Mouse (Mus musculus) NIH3T3 (cell line): ENCODE measurements around the gene Smarcb1.

Experiments
- DNase-seq: peaks from one replicate; pipeline ENCODE4 v3.0.0-alpha.2; 2012; ENCODE audit warnings: low read depth

The Smarcb1 gene

DNA sequence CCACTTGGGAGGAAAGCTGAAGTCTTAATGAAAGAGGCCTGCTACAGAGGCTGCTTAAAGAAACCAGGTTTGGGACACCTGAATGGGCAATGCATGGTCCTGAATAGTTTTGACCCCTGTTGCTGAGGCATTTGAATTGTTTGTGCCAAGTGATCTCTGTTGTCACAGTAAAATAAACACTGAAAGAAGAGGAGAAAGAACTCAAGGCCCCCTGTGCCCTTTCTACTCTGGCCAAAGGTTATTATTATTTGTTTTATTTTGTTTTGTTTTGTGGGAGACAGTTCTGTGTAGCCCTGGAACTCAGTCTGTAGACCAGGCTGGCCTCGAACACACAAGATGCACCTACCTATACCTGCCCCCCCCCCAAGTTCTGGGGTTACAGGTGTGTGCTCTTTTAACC lies 13.6 kb upstream of the Smarcb1 start:
- no peak for DNase-seq

DNA sequence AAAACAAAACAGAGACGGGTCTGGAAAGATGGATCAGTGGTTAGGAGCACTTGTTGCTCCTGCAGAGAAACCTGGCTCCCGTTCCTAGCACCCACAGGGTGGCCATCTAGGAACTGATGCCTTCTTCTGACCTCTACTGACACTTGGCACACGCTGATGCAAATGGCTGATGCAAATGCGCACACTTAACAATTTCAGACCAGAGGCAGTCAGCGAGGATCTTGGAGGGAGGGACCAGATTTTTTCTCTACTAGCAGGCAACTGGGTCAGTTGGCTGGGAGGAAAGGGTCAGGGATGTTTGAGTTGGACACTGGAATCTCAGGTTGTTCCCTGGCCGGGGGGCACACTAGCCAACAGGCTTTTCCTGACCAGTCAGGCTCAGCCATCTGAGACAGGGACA lies 11.5 kb upstream of the Smarcb1 start, which contains the start of gene Chchd10:
Chchd10 (plus strand) TSS at position 240 of the 400 bp plus-strand sequence.
- no peak for DNase-seq

DNA sequence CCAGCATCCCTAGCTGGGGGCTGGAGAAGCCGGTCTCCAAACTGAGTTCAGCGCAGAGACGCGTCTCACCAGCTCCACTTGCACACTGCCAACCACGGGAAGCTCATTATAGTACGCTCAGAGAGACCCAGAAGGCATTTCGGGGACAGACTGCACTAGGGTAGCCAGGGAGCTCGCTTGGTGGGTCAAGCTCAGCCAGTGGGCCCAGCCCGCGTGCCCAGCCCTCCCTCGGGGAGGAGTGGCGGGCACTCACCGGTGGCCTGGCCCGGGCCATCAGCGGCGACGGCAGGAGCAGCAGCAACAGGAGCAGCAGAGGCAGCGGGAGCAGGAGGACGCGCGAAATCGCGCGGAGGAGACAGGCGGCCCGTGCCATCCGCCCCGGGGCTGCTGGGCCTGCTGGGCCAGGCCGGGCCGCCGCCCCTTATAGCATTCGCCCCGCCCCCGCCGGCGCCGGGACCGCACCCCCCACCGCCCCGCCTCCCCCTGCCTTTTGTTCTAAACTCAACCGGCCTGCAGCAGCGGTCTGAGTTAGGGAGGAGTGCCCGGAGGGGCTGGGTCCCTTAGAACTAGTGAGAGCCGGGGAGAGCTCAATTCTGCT lies 10.8 kb upstream of the Smarcb1 start:
- DNase-seq, result peak; percentile 79

DNA sequence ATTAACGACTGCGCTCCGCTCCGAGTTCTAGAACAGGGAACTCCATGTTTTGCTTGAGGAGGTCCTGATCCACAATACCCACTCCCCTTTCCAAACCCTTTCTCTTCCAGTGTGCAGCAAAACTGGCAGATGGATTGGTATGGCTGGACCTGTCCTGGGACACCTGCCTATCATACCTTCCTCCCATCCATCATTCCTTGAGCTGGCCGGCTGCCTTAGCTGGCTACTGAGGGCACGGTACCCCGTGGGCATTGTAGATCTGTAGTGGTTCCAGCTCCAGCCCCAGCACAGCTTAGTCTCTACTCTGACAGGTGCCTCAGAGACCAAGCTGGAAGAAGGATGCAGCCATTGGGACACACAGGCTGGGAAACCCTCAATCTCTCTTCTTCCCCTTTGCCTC lies 9.9 kb upstream of the Smarcb1 start:
- no peak for DNase-seq

DNA sequence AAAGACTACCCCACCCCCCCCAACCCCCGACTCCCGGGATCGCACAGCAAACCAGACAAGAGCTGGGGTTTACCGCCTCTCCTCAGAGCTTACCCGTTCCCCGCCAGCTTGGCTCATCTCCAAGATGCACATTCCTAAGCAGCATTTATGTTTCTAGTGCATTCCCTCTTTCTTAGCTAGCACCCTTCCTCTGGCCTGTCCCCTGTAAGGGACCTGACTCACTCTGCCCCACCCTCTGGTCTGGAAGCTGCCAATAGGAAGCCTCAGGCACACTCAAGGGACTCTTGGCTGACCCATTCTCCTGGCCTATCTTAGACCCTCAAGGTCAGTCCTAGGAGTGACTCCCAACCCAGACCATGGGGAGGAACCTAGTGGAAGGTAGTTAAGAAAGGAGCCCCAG lies 8.9 kb upstream of the Smarcb1 start:
- DNase-seq, result peak; percentile 86

DNA sequence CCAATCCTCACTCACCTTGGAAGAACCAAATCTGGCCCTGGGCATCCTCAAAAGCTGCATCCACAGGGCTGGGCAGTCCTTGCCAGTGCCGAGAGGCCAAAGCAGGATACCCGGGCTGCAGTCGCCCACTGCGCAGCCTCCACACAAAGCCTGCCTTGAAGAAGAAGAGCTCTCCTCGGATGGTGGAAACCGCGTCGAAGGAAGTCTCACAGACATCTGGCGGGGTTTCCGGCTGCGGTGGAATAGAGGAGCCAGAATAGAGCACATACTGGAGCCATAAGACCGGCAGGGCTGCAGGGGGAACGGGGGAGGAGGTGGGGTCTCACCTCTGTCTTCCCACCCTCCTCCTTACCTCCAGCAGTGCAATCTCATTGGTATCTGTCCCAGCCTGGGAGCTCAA lies 5.0 kb upstream of the Smarcb1 start:
- DNase-seq, result no peak

DNA sequence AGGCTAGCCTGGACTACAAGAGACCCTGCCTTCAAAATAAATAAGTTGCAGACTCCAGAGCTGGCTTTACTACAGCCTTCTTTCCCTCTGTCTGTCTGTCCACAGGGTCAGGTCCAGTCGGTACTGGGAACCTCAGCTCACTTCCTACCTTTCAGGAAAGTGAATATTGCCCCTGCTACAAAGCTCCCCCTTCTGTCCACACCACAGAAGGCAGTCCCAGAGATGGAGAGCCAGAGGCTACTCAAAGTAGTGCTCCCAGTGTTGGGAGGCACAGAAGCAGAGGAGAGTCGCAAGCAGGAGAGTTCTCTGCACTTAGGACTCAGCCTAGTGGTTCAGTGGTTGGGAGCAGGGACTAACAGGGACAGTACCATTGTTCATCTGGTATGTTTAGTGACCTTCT lies 2.9 kb upstream of the Smarcb1 start:
- DNase-seq, result peak; percentile 45

DNA sequence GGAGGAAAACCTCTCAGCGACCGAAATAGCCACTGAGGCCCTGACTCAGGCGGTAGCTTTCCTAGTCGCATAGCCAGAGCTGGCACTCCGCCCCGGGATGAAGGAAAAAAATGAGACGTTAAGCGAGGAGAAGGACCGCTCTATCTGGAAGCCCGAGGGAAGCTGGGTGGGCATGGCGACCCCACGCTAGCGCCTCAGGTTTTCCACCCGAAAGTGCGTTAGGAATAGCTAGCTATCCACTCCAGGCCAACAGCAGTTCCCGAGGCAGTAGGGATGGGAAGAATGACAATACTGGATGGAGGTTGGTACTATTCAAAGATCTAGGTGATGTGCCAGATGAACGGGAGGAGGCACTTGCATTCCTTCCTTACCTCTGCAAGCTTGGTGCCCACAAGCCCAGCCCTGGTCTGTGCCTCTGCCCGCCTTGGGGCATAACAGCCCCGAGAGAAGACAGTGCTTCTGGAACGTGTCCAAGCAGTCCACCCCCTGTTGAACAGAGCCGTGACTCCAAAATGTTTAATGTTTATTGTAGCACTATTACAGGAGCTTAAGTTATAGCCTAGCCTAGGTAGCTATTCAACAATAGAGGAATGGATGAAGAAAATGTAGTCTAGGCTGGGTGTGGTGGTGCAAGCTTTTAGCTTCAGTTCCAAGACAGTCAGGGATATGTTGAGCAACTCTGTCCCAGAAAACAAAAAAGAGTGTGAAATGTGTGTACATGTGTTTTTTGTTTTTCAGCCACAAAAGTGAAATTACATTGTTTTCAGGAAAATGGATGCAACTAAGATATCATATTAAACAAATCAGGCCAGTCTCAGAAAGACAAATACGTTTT lies 526 bp upstream of the Smarcb1 start:
- DNase-seq, result peak; percentile 56

DNA sequence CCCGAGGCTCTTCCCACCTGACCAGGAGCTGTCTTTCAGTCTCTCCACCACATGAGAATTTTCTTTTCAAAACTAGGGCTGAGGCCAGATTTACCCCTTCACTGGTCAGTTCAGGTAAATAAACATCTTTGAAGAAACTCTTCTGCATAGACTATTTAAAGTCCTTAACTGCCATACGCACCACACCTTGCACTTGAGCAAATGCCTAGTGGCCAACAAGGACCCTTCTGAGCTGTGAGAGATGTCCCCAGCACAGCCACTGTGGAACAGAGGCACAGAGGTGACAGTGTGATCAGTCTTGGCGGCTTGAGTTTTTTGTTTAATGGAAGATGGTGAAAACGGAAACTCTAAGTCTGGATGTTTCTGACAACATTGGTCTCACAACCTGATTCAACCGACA lies 2.4 kb downstream of the Smarcb1 start:
- DNase-seq, result no peak

DNA sequence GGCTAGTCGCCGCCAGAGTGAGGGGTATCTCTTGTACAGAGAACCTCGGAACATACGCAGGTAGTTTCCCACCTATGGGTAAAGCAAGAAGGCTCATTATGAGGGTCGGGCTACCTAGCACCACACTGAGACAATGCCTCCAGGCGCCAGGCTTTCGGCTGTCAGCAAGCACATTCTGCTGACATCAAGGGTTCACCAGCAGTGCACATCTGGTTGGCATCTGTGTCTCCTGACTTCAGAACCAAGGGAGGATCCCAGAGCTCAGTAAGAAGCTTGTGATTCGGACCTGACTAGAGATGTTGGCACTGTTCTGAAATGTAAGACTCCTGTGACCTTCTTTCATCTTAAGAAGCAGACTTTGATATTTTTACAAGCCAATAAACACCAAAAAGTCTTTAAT lies 4.6 kb downstream of the Smarcb1 start:
- peak; percentile 65 for DNase-seq

DNA sequence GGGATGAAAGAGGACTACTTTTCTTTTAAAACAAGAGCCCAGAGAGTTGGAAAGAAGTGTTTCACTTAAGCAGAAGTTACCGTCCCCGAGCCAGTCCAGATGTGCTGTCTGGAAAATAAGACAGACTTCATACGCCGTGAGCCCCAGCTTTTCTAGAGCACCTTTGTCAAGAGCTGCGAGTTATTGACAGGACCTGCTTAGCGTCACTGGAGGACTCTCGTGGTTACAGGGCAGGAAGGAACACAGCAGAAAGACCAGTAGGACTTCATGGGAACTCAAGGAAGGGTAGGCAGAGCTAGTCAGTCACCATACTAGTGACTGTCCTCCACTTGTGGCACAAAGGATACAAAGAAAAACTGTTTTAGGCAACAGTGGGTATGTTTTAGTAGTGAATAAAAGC lies 5.9 kb downstream of the Smarcb1 start:
- no peak for DNase-seq

DNA sequence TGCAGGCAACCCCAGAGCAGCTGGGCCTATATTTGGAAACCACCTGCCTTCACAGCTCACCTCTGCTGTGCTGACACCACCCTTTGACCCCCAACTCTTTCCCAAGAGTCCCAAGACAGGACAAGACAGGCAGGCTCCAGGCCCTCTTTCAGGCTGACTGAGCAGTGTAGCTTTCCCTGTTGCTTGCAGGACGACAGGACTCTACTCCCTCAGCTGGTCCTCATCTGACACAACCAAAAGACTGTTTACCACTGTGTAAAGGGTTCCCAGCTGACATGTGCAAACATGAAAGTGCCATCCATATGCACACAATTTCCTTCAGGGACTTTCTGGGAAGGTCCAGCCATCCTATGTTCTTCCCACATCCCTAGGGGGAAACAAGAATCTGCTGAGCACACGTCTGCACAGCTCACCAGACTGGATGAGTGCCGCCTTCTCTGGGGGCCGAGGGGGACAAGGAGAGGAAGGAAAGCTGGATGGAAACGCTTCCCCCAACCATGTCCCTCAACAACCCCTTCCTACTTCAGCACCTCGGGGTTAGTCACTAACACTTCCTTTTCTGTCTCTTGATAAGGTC lies 8.3 kb downstream of the Smarcb1 start:
- DNase-seq, result no peak

DNA sequence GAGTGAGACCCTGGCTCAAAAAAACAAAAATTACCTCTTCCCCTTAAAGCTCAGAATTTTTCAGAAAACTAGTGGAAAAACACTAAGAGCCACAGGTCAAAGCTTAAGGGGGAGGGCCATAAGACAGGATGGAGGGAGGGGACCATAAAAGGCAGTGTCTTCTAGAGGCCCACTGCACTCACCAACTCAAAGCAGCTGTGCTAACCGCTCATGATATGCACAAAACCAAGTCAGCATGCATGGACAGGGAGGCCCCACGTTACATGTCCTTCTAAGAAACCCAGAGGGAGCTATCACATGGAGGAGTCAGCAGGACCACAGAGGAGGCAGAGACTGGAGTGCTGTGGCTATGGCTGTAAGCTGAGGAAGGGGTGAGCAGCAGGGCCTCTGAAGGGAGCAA lies 10.7 kb downstream of the Smarcb1 start:
- DNase-seq, result no peak

DNA sequence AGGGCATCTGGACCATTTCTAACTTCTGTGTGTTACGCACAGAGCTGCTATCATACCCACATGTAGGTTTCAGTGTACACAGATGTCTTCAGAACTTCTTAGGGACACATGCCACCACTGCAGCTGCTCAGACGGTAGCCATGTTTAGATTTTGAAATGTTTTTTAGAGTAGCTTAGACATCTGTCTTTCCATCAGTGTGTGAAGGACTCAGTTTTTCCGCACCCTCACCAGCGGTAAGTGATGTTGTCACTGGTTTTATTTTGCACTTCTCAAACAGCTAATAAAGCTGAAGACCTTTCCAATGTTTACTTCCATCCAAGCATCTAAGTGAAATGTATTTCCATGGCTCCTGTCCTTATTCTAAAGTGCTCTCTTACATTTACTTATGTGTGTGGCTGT lies 14.5 kb downstream of the Smarcb1 start:
- DNase-seq, result no peak

DNA sequence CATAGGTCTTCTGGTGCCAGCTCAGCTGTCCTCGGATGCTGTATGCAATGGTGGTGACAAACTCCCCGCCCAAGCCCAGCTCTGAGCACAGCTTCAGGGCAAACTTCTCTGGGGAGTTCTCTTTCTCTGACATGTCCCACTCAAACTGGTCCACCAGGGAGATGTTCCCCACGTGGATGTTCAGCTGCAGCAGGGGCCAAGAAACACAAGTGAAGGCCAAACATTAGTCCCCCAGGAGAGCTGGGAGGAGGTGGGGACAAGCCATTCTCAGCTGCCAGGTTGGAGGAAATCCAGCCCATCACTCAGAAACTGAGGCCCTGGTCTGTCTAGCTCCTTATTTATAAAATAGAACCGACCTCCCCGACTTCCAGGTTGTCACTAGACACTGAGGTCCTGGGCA lies 17.0 kb downstream of the Smarcb1 start:
- no peak for DNase-seq

DNA sequence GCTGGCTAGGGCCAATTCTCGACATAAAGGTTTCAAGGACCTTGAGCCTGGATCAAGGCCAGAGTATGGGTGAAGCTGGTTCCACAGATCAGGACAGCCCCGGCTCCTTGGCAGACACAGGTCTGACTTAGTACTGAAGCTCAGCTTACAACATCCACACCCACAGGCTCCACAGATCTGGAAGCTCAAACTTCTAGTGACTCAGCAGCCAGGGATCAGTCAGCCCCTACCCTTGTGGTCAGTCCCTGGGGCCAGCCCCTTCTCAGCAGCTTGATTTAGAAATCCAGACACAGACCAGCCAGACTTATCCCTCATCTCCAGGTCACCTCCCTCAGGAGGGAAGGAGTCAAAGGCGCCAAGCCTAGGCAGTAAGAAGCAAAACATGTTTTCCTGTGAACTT lies 22.6 kb downstream of the Smarcb1 start:
- peak; percentile 92 for DNase-seq

DNA sequence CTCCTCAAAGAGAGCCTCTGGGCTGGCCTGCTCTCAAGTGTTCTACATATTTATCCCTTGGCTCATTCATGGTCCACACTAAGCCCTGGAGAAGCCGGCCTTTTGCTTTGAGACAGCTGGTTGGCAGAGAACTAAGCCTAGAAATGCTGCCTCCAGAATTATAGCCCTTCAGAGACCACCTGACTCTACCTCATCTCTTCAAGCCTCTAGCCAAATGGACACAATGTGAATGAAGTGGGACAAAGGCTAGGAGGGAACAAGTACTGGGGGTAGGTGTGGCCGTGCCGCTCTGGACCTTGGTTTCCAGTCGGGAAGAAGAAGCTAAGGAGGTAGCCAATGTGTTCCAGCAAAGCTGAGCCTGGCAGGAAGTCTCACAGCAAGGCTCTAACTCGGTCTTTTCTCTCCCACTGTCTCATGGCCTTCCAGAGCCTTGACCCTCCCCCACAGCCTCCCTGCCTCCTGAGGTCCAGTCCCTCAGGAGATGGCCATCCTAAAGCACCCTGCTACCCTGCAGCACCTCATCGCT lies 23.3 kb downstream of the Smarcb1 start:
- peak; percentile 42 for DNase-seq

DNA sequence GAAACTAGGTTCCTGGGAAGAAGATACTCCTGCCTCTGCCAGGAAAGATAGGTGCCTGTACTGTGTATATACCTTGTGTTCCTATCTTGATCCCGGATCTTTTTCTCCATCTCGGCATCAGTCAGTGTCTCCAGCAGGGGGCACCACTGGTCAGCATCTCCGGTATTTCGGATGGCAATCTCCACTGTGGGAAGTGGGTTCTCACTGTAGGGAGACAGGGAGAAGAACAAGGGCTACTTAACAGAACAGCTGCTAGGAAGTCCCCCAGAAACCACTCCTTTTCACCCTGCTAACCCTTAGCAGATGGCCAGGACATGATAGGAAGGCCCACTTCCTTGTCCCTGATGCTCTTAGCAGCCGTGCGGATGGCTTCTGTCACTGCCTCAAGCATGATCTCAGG lies 24.0 kb downstream of the Smarcb1 start:
- DNase-seq, result peak; percentile 74

DNA sequence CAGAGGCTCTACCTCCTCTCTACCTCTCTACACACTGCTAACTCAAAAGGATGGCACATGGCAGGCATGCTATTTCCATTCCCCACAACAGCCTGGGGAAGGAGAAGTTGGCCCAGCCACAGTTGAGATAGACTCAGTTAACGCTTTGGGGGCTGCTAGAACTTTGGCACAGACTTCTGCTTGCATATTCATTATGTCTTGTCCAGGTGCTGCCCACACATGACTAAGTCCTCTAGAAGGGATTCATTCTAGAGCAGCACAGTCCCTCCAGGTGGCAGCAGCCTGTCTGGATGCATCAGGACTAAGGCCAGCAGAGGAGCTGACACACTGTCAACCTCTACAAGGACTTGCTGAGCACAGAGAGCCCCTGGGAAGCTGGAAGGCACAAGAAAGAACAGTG lies 25.2 kb downstream of the Smarcb1 start:
- DNase-seq, result no peak

DNA sequence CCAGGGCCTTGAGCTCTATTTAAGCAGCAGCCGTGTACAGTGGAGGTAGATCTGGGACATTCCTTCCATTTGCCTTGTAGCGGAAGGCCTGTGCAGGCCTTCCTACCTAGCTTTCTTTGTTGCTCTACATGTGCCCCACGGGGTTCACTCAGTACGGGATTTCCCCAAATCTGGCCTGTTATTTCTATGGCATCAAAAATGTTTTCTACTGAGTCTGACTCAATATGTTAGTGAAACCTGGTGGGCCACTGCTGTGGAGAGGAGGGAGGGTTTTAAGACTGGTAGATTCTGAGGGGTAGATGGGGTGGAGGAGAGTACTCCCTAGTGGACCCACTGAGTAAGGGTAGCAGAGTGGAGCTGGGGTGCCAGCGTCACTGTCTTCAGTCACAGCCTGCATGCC lies 25.7 kb downstream of the Smarcb1 start:
- no peak for DNase-seq

DNA sequence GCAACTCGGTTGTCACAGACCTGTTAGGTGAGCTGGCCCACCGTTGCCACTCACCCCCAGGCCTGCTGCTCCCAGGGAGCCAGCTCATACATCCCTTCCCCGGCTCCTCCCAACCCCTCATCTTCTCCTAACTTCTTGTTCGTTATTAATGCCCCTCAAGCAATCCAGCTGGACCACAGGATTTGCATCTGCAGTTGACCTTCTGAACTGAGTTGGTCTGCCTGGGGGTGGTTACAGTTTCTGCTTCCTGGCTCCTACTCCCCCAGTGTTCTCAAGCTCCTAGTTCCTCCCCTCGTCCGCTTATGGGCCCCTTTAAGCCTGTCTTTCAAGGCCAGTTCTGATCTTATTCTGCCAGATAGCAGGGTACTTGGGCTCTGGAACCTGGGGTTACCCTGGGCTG lies 26.8 kb downstream of the Smarcb1 start:
- DNase-seq, result no peak

DNA sequence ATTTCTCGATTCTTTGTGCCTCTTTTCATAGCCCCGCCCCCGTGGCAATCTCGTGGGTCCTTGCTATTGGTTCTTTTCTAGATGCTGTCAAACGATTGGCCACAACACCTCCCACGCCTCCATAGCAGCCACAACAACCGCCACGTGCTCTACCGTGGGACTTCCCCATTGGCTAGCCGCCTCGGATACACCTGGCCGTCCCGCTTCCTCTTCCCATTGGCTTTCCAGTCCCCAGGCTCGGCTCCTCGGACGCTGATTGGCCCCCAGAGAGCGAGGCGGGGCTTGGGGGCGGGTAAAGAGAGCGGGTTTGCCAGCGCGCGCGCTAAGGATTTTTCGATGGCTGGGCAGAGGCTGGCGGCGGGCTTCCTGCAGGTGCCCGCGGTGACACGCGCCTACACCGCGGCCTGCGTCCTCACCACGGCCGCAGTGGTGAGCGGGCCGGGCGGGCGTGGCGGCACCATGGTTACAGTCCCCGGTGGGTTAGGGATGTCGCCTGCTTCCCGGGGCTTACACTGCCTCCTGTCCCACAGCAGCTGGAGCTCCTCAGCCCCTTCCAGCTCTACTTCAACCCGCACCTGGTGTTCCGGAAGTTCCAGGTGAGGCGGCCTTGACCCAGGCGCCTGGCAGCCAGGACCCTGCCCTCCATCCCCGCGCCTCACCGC lies 28.2 kb downstream of the Smarcb1 start, which contains the start of gene Derl3:
Derl3 (plus strand) TSS at position 325 of the 662 bp plus-strand sequence.
- DNase-seq, result no peak
